Mouse (Mus musculus): ENCODE results near the gene Tmem220. TPM values are rescaled to one million over a fixed set of nuclear protein-coding genes. Genes with fewer than 3 reads are reported as not detected.
"Not testable (repeated sequence)": the region's sequence is repeated elsewhere in the genome, so short reads cannot be mapped to it uniquely, and the experiment has no call there.

The Tmem220 gene
- total RNA-seq, 1 experiment = 1.6 TPM

DNA sequence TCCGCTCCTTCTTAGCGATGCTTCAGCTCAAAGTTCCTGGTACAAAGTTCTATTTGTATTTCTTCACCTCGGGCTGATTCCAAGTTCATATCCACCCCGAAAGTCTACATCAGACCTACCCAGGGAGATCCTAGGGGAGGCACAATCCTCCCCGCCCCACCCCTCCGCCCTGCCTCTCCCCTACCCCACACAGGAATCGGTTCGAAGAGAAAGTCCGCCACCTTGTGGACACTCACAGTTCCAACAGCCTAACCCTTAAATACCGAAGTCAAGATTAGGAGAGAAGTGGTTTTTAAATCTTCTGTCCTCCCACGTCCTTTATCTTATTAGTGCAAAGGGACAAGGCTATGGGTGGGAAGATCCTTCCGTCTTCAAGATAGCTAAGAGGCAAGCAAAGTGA, 4.0 kb upstream of the Tmem220 start:
- Histone ChIP-seq H3K9me3 (ENCODE audit: control insufficient read depth, insufficient read depth, low read depth, low read length) (no peaks in the 10 kb centered on the region), H3K4me3 (ENCODE audit: insufficient read depth in 1 of 2, low read depth in 1 of 2, low read length in 2 of 2, poor library complexity in 1 of 2, severe bottlenecking in 1 of 2) (peak overlapping the region in 1 of 2 experiments; percentile 1; a peak in 1 of 4 replicates), H3K9ac (ENCODE audit: insufficient read depth, low read depth, low read length, poor library complexity, severe bottlenecking) (peak overlapping the region; percentile 7; the same call in 1 of the 2 replicates), H3K36me3 (ENCODE audit: control insufficient read depth, insufficient read depth, low read length, poor library complexity, severe bottlenecking) (no peaks in the 10 kb centered on the region), H3K27ac (ENCODE audit: insufficient read depth, low read depth, low read length, poor library complexity, severe bottlenecking) (peak overlapping the region; percentile 84), H3K4me1 (ENCODE audit: control insufficient read depth in 2 of 2, insufficient read depth in 2 of 2, low read length in 2 of 2, poor library complexity in 1 of 2) (peaks cover 15 to 22% of the 10 kb centered on the region in 2 experiments)
- DNase-seq (ENCODE audit: low read depth, low spot score) = no peak
- no peak for TF ChIP-seq ZNF384 (IDR thresholded peaks at IDR 0.05; ENCODE audit: low read depth, low read length)
- TF ChIP-seq ZC3H11A (IDR thresholded peaks at IDR 0.05; ENCODE audit: borderline replicate concordance, low read depth, low read length) = peak; percentile 76; the same call in 1 of the 2 replicates
- no peak for TF ChIP-seq HCFC1 (IDR thresholded peaks at IDR 0.05; ENCODE audit: borderline replicate concordance, insufficient read depth, low read length)
- in situ Hi-C loops (cut with MboI; ENCODE audit: low sequenced_read_pairs in 2 of 2, unreplicated experiment in 2 of 2) = no loop called here

DNA sequence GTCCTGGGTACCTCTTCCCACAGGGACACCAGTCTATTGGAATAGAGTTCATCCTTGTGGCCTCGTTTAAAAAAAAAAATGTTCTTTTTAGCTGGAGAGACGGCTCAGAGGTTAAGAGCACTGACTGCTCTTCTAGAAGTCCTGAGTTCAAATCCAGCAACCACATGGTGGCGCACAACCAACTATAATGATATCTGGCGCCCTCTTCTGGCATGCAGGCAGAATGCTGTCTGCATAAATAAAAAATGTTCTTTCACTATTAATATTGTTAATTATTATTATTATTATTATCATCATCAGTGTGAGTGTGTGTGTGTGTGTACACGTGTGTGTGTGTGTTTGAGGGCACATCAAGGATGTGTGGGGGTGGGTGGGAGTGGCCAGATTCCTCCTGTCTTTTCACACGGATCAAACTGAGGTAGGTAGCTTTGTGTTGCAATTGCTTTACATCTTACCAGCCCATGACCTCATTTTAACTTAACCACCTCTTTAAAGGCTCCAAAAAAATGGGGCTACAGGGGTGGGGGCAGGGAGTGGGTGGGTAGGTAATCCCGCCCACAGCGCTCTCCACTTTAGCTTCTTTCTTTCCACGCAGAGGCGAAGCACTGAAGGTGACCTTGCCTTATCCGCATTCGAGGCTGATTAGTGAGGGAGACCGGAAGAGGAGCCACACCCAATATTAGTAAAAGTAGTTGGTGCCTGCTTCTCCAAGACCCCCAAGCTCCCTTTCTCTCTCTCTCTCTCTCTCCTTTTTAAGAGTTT, 2.4 kb upstream of the Tmem220 start:
- Histone ChIP-seq H3K9ac (ENCODE audit: insufficient read depth, low read depth, low read length, poor library complexity, severe bottlenecking) (no peak overlapping the region), H3K27ac (ENCODE audit: insufficient read depth, low read depth, low read length, poor library complexity, severe bottlenecking) (peak overlapping the region; percentile 55), H3K4me1 (ENCODE audit: control insufficient read depth in 2 of 2, insufficient read depth in 2 of 2, low read length in 2 of 2, poor library complexity in 1 of 2) (peaks cover 7 to 11% of the 10 kb centered on the region in 2 experiments), H3K9me3 (ENCODE audit: control insufficient read depth, insufficient read depth, low read depth, low read length) (no peaks in the 10 kb centered on the region), H3K4me3 (ENCODE audit: insufficient read depth in 1 of 2, low read depth in 1 of 2, low read length in 2 of 2, poor library complexity in 1 of 2, severe bottlenecking in 1 of 2) (no peak overlapping the region), H3K36me3 (ENCODE audit: control insufficient read depth, insufficient read depth, low read length, poor library complexity, severe bottlenecking) (no peaks in the 10 kb centered on the region)
- TF ChIP-seq ZC3H11A (IDR thresholded peaks at IDR 0.05; ENCODE audit: borderline replicate concordance, low read depth, low read length) = no peak
- TF ChIP-seq ZNF384 (IDR thresholded peaks at IDR 0.05; ENCODE audit: low read depth, low read length) = no peak
- no peak for TF ChIP-seq MAFK (IDR thresholded peaks at IDR 0.05; ENCODE audit: insufficient read depth, low read depth, low read length)
- no peak for TF ChIP-seq HCFC1 (IDR thresholded peaks at IDR 0.05; ENCODE audit: borderline replicate concordance, insufficient read depth, low read length)
- TF ChIP-seq CHD2 (IDR thresholded peaks at IDR 0.05; ENCODE audit: low read depth, low read length) = no peak
- in situ Hi-C loops (cut with MboI; ENCODE audit: low sequenced_read_pairs in 2 of 2, unreplicated experiment in 2 of 2) = no loop called here
- no peak for DNase-seq (ENCODE audit: low read depth, low spot score)

DNA sequence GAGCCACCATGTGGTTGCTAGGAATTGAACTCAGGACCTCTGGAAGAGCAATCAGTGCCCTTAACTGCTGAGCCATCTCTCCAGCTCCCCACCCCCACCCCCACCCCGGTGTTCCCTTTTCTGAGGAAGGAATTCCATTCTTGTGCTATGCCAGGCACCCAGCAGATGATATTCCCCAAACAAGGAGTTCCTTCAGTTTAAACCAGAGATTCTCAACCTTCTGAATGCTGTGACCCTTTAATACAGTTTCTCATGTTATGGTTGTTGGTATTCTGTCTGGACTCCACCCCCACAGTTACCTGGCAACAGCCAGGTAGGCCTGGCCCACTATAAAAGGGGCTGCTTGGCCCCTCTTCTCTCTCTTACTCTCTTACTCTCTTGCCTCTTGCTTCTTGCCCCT, 1.8 kb upstream of the Tmem220 start:
- H3K4me3 ChIP-seq (ENCODE audit: insufficient read depth in 1 of 2, low read depth in 1 of 2, low read length in 2 of 2, poor library complexity in 1 of 2, severe bottlenecking in 1 of 2); H3K9ac ChIP-seq (ENCODE audit: insufficient read depth, low read depth, low read length, poor library complexity, severe bottlenecking); in situ Hi-C loops (cut with MboI; ENCODE audit: low sequenced_read_pairs in 2 of 2, unreplicated experiment in 2 of 2); H3K36me3 ChIP-seq (ENCODE audit: control insufficient read depth, insufficient read depth, low read length, poor library complexity, severe bottlenecking); DNase-seq (ENCODE audit: low read depth, low spot score); H3K9me3 ChIP-seq (ENCODE audit: control insufficient read depth, insufficient read depth, low read depth, low read length): not testable (repeated sequence)
- H3K27ac ChIP-seq (ENCODE audit: insufficient read depth, low read depth, low read length, poor library complexity, severe bottlenecking) = peak overlapping the region; percentile 93
- peaks cover 6 to 11% of the 10 kb centered on the region in 2 experiments for H3K4me1 ChIP-seq (ENCODE audit: control insufficient read depth in 2 of 2, insufficient read depth in 2 of 2, low read length in 2 of 2, poor library complexity in 1 of 2)

DNA sequence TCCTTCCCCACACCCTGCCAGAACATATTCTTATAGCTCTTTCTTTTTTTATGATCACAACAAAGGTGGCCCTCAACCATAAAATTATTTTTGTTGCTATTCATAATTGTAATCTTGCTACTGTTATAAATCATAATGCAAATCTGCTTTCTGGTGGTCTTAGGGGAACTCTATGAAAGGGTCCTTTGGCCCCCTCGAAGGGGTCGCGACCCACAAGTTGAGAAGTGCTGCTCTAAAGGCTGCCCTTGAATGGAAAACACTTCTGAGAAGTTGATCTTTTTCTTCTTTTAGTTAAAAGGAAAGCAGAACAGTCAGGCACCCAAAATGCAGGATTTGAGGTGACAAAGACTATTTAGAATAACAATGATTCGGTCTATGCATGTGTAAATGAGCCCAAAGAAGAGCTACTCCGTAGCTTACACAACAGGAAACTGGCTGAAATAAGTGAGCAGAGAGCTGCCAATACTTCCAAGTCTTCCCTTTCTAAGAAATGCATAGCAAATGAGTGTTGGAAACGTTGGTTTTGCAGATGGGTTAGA, 1.1 kb upstream of the Tmem220 start:
- Histone ChIP-seq H3K36me3 (ENCODE audit: control insufficient read depth, insufficient read depth, low read length, poor library complexity, severe bottlenecking) (no peaks in the 10 kb centered on the region), H3K9ac (ENCODE audit: insufficient read depth, low read depth, low read length, poor library complexity, severe bottlenecking) (no peak overlapping the region), H3K27ac (ENCODE audit: insufficient read depth, low read depth, low read length, poor library complexity, severe bottlenecking) (peak overlapping the region; percentile 93), H3K4me1 (ENCODE audit: control insufficient read depth in 2 of 2, insufficient read depth in 2 of 2, low read length in 2 of 2, poor library complexity in 1 of 2) (peaks cover 6 to 9% of the 10 kb centered on the region in 2 experiments), H3K4me3 (ENCODE audit: insufficient read depth in 1 of 2, low read depth in 1 of 2, low read length in 2 of 2, poor library complexity in 1 of 2, severe bottlenecking in 1 of 2) (no peak overlapping the region; a peak in 1 of 4 replicates), H3K9me3 (ENCODE audit: control insufficient read depth, insufficient read depth, low read depth, low read length) (no peaks in the 10 kb centered on the region)
- no peak for TF ChIP-seq ZC3H11A (IDR thresholded peaks at IDR 0.05; ENCODE audit: borderline replicate concordance, low read depth, low read length)
- TF ChIP-seq CHD2 (IDR thresholded peaks at IDR 0.05; ENCODE audit: low read depth, low read length) = peak; percentile 97
- no peak for TF ChIP-seq MAFK (IDR thresholded peaks at IDR 0.05; ENCODE audit: insufficient read depth, low read depth, low read length)
- TF ChIP-seq ZNF384 (IDR thresholded peaks at IDR 0.05; ENCODE audit: low read depth, low read length) = no peak
- in situ Hi-C loops (cut with MboI; ENCODE audit: low sequenced_read_pairs in 2 of 2, unreplicated experiment in 2 of 2) = no loop called here
- no peak for DNase-seq (ENCODE audit: low read depth, low spot score)

Data from ES-E14 (cell line).